Mouse (Mus musculus): ENCODE measurements around the gene D630039A03Rik.

DNA sequence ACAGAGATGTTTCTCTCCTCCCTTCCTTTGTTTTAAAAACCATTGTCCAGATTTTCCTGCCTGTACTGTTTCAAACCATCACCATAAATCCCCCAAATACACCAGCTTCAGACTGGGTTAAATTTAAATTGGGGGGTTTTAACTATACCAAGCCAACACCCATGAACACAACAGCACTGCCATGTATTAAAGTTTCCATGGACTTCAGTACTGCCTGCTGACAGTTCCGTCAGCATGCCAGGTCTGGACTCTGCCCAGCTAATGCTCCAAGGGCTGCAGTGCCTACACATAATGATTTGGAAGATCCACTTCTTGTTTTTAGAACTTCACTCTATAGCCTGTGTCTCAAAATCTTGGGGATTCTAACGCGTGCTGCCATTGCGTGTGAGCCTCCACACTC lies 31.4 kb upstream of the D630039A03Rik start:
- TF ChIP-seq CTCF (IDR thresholded peaks at IDR 0.05; ENCODE audit: extremely low read depth, insufficient read depth, insufficient read length, insufficient replicate concordance) = no peak
- no peak for TF ChIP-seq POLR2A (IDR thresholded peaks at IDR 0.05; ENCODE audit: low read depth, low read length)
